Mouse (Mus musculus) embryonic fibroblast, embryonic 13.5 days (primary cell): Measurements from ENCODE around the gene Zfp64. TPM values are rescaled to one million over a fixed set of nuclear protein-coding genes. Genes with fewer than 3 reads are reported as not detected.

Source experiments
- H3K27ac ChIP-seq: 2 replicates; pipeline ENCODE4 v1.5.1; 2012; ENCODE audit warnings: low read length, control low read depth, inconsistent platforms; ENCODE audit not compliant: insufficient read depth
- H3K4me1 ChIP-seq: 2 replicates; pipeline ENCODE4 v1.6.1; 2011; ENCODE audit warnings: low read length; ENCODE audit not compliant: control insufficient read depth, insufficient read depth
- H3K4me3 ChIP-seq: 2 replicates; pipeline ENCODE4 v1.5.1; 2011; ENCODE audit warnings: mild to moderate bottlenecking, control low read depth, low read length; ENCODE audit not compliant: insufficient read depth
- CTCF ChIP-seq: IDR thresholded peaks from 2 replicates; pipeline ENCODE4 v1.5.1; 2011; ENCODE audit warnings: mild to moderate bottlenecking, control low read depth, low read length, moderate library complexity, borderline replicate concordance; ENCODE audit not compliant: insufficient read depth
- POLR2A ChIP-seq: IDR thresholded peaks from 2 replicates; pipeline ENCODE4 v1.6.1; 2011; ENCODE audit warnings: low read depth, mild to moderate bottlenecking, control low read depth, low read length, moderate library complexity
- polyA plus RNA-seq: library from polyadenylated mRNA; stranded (reverse); fragments of >200 nt; gene quantifications from 2 replicates; pipeline ENCODE4 v1.2.4, GENCODE M21; 2011; ENCODE audit warnings: low read depth; ENCODE audit not compliant: missing spikeins, insufficient read length

Gene Zfp64
- polyA plus RNA-seq, 1 experiment = 14.7 TPM

DNA sequence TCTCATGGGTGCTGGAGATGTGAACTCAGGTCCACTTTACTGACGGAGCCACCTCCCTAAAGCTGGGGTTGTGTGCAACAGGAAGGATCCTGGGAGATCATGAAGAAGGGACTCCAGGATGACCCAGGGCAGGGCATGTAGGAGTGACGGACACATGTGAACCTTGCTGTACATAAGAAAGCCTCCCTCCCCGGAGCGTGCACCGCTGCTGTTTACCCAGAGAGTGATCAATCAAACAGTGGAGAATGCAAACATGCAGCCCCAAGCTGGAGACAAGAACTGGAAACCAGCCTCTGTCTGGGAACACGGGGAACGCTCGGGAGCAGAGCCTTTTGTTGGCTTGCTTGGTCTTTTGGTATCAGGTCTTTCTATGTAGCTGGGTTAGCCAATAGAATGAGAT, 76.7 kb downstream of the Zfp64 start:
- no peak overlapping the region for H3K27ac ChIP-seq
- TF ChIP-seq POLR2A (no peak), CTCF (no peak)
- H3K4me1 ChIP-seq = no peaks in the 10 kb centered on the region
- no peak overlapping the region for H3K4me3 ChIP-seq

GRCm38 (mm10) chr2:168878158-168878557, 77.2 kb downstream of the Zfp64 start:
- Histone ChIP-seq H3K4me1 (no peaks in the 10 kb centered on the region), H3K4me3 (no peak overlapping the region), H3K27ac (no peak overlapping the region)
- TF ChIP-seq CTCF = no peak
- no peak for TF ChIP-seq POLR2A

GRCm38 (mm10) chr2:168876631-168877030, 78.8 kb downstream of the Zfp64 start:
- Histone ChIP-seq H3K4me3 (no peak overlapping the region), H3K27ac (no peak overlapping the region), H3K4me1 (0 out of 2 replicates have a peak, but pooled peaks cover 5% of the 10 kb centered on the region)
- TF ChIP-seq POLR2A = no peak
- TF ChIP-seq CTCF = no peak

DNA sequence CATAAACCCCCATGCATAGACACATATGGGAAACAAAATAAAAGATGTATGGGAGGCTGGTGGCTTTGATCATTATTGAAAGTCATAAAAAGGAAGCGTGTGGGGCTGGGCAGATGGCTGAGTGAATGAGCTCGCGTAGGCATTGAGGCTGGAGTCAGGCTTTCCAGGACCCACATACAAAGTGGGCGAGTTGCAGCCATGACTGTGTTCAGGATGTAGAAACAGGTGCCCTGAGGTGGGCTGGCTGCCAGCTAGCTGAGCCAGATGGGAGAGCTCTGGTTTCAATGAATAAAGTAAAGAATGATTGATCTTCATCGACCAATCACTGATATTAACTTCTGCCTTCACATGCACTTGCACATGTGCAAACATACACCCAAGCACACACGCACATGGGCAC, 80.9 kb downstream of the Zfp64 start:
- H3K27ac ChIP-seq = no peak overlapping the region
- 0 out of 2 replicates have a peak, but pooled peaks cover 5% of the 10 kb centered on the region for H3K4me1 ChIP-seq
- H3K4me3 ChIP-seq = no peak overlapping the region
- no peak for TF ChIP-seq CTCF
- no peak for TF ChIP-seq POLR2A

DNA sequence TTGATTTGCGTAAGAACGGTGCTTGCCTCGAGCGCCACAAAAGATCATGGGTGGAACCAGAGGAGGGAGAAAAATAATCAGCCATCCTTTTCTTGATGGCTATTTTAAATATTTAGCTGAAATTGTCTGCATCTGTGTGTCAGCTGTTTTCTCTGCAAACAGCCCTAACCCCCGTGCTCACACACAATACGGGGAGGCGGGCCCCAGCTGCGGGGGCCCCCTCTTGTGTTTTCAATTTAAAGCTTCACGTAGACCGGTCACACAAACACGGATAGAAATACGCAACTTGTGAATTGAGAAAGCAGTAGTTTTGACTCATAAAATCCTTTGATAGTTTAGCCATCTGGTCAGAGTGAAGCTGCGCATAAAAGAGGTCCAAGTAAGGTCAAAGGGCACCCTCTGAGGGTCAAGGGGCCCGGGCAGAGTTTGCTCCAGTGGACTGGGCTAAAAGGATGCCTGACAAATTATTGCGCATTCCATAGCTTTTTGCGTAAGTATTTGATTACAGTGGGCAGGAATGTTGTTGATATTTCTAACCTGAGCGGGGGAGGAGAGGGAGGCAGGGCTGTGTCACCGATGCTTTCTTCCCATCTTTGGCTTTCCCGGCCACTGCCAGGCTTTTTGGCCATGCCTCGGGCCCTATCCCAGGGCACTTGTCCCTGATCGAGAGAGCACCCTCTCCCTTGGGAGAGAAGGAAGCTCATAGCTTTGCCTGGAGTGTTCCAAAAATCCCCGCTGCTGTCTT, 83.4 kb downstream of the Zfp64 start:
- no peak for TF ChIP-seq POLR2A
- no peak for TF ChIP-seq CTCF
- 0 out of 2 replicates have a peak, but pooled peaks cover 5% of the 10 kb centered on the region for H3K4me1 ChIP-seq
- H3K4me3 ChIP-seq = no peak overlapping the region
- H3K27ac ChIP-seq = no peak overlapping the region

DNA sequence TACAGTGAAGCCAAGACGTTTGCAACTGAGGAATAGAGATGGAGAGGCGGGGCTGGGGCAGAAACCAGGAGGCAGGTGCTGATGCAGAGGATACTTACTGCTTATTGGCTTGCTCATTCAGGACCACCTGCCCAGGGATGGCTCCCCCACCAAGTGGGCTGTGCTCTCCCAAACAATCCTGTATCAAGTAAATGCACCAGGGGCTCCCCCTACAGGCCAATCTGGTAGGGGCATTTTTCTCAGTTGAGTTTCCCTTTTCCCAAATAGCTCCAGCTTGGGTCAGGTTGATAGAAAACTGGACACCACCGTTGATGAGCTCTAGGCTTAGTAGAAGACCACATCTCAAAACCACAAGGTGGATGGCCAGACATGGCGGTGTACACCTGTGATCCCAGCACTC, 84.9 kb downstream of the Zfp64 start:
- Histone ChIP-seq H3K4me1 (0 out of 2 replicates have a peak, but pooled peaks cover 5% of the 10 kb centered on the region), H3K27ac (no peak overlapping the region), H3K4me3 (no peak overlapping the region)
- TF ChIP-seq POLR2A = no peak
- TF ChIP-seq CTCF = no peak

DNA sequence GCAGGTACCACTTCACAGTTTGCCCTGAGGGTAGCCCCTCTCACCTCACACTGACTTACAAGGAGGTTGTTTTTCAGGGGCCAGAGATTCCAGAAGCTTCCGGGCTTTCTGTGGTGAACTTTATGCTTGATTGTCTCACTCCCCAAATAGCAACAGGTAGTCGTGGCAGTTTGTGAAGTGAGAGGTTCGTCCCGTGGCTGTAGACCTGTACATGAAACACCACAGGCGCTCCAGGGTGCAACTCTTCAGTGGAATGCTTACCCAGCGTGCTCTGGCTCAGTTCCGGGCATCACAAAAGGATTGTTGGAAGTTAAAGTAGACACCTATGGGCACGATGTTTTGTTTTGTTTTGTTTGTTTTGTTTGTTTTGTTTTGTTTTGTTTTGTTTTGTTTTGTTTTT, 88.4 kb downstream of the Zfp64 start:
- H3K27ac ChIP-seq = no peak overlapping the region
- no peak for TF ChIP-seq CTCF
- no peak for TF ChIP-seq POLR2A
- no peak overlapping the region for H3K4me3 ChIP-seq
- 0 out of 2 replicates have a peak, but pooled peaks cover under 1% of the 10 kb centered on the region for H3K4me1 ChIP-seq

GRCm38 (mm10) chr2:168866436-168866835, 89.0 kb downstream of the Zfp64 start:
- TF ChIP-seq CTCF = no peak
- no peak for TF ChIP-seq POLR2A

DNA sequence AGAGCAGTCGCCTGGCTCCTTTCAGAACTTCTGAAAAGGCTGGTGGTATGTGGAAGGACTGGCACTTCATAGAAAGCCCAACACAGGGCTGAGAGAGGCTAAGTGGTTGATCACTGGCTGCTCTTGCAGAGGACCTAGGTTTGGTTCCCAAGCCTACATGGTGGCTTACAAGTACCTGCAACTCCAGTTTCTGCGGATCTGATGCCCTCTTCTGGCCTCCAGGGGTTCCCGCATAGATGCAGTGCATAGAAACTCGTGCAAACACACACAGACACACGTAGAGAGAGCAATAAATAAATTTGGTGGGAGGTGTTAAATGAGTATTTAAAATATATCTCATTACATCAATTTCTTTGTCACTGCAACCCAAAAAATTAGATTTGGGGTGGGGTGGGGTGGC, 90.5 kb downstream of the Zfp64 start:
- H3K27ac ChIP-seq = no peak overlapping the region
- H3K4me3 ChIP-seq = no peak overlapping the region
- no peak for TF ChIP-seq POLR2A
- TF ChIP-seq CTCF = no peak
- no peaks in the 10 kb centered on the region for H3K4me1 ChIP-seq

More at GRCm38 (mm10) chr2:168866436-168866835, 89.0 kb downstream of the Zfp64 start:
- Histone ChIP-seq H3K4me1 (no peaks in the 10 kb centered on the region), H3K4me3 (no peak overlapping the region), H3K27ac (no peak overlapping the region)

- H3K4me3 ChIP-seq = no peak overlapping the region
- H3K27ac ChIP-seq = no peak overlapping the region
- H3K4me1 ChIP-seq = no peaks in the 10 kb centered on the region
- TF ChIP-seq POLR2A (no peak), CTCF (no peak)
Measured at GRCm38 (mm10) chr2:168862694-168863093, 92.7 kb downstream of the Zfp64 start.
